ENCODE assay signal across 24 mouse cellular contexts in the genomic region with DNA sequence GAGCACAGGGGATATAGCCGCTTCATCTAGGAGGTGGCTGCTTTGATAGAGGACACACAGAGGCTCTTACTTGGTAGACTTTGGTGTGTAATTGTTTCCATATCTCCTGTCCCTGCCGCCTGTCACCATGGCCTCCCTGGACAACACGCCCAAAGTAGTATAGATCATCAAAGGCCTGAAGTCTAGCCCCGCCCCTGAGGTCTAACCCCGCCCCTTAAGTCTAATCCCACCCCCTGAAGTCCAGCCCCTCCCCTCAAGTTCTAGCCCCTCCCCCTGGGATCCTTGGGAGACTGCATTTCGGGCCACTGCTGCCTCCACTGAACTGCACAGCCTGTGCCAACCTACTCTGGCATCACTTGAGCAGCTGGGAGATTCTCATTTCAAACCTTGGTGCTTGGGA. TPM values are rescaled to one million over a fixed set of nuclear protein-coding genes. Genes with fewer than 3 reads are reported as not detected.
"Had no signal": no experiment of that assay in that cellular context is flagged by ENCODE, and none has a peak within 500 bp of the region (broad histone marks: within the 10 kb centered on the region; RNA-seq: fewer than 3 reads in every experiment).

No protein-coding gene starts in this region.

- ATAC-seq: intestine, embryonic 16.5 days had no signal

- DNase-seq: gastrocnemius, adult 2 months; gastrocnemius, postnatal 10 days; gastrocnemius, postnatal 25 days; heart, adult 18-20 months; heart, postnatal 10 days; heart, postnatal 4 days; kidney, adult 11 months; kidney, adult 2 months; kidney, adult 9 months; kidney, postnatal 14 days; kidney, postnatal 36 days; layer of hippocampus, adult 9-11 months; layer of hippocampus, postnatal 36 days; left cerebral cortex, postnatal 4 days; liver, embryonic 13.5 days had no signal

- H3K36me3 ChIP-seq: heart, embryonic 10.5 days; heart, embryonic 12.5 days; hindbrain, embryonic 10.5 days; hindbrain, embryonic 12.5 days; limb, embryonic 13.5 days; limb, embryonic 15.5 days; liver, embryonic 13.5 days had no signal

- H3K4me3 ChIP-seq: gastrocnemius, adult 2 months; heart, embryonic 10.5 days; heart, embryonic 12.5 days; hindbrain, embryonic 10.5 days; hindbrain, embryonic 12.5 days; limb, embryonic 13.5 days; limb, embryonic 15.5 days; liver, embryonic 13.5 days had no signal

- H3K9me3 ChIP-seq: heart, embryonic 10.5 days; heart, embryonic 12.5 days; hindbrain, embryonic 10.5 days; hindbrain, embryonic 12.5 days; limb, embryonic 13.5 days; limb, embryonic 15.5 days; liver, embryonic 13.5 days had no signal

- H3K4me1 ChIP-seq: heart, embryonic 12.5 days; liver, embryonic 13.5 days had no signal

- H3K4me2 ChIP-seq: heart, embryonic 12.5 days; hindbrain, embryonic 12.5 days; hindbrain, embryonic 14.5 days; limb, embryonic 13.5 days; limb, embryonic 15.5 days; liver, embryonic 13.5 days had no signal

- H3K27ac ChIP-seq: gastrocnemius, adult 2 months; heart, embryonic 10.5 days; hindbrain, embryonic 12.5 days; hindbrain, embryonic 14.5 days; limb, embryonic 13.5 days; limb, embryonic 15.5 days; liver, embryonic 13.5 days had no signal

- H3K9ac ChIP-seq: heart, embryonic 12.5 days; hindbrain, embryonic 12.5 days; hindbrain, embryonic 14.5 days; limb, embryonic 13.5 days; limb, embryonic 15.5 days; liver, embryonic 13.5 days had no signal

RNA-seq across cellular contexts. Expression of gene Jph3, which starts 10.5 kb away (rescaled TPM):
- polyA plus RNA-seq: liver, adult 2 months had no signal
